Mouse (Mus musculus) heart, adult 2 months (tissue): Measurements from ENCODE around the gene Aqp3. TPM values are rescaled to one million over a fixed set of nuclear protein-coding genes. Genes with fewer than 3 reads are reported as not detected.

Source experiments
- DNase-seq, 2 experiments: peaks; one replicate each; pipeline ENCODE4 v3.0.0; 2021
- H3K27ac ChIP-seq: fragments of 200-600 bp; 2 replicates; pipeline ENCODE4 v1.8.1; 2022
- H3K27me3 ChIP-seq: fragments of 200-500 bp; 2 replicates; pipeline ENCODE4 v1.6.1; 2012; ENCODE audit warnings: mild to moderate bottlenecking, low read length, inconsistent platforms, mixed read lengths; ENCODE audit not compliant: control insufficient read depth, insufficient read depth
- H3K36me3 ChIP-seq: fragments of 200-500 bp; 2 replicates; pipeline ENCODE4 v1.6.1; 2012; ENCODE audit warnings: low read length, inconsistent platforms; ENCODE audit not compliant: control insufficient read depth, insufficient read depth
- H3K4me1 ChIP-seq: fragments of 200-500 bp; 2 replicates; pipeline ENCODE4 v1.6.1; 2011; ENCODE audit warnings: low read length; ENCODE audit not compliant: control insufficient read depth, insufficient read depth
- H3K4me3 ChIP-seq: fragments of 200-600 bp; 2 replicates; pipeline ENCODE4 v1.8.1; 2022
- H3K79me2 ChIP-seq: fragments of 200-500 bp; replicated peaks from 2 replicates; pipeline ENCODE4 v1.6.1; 2012; ENCODE audit warnings: mild to moderate bottlenecking, inconsistent platforms, low read length, moderate library complexity, mixed read lengths; ENCODE audit not compliant: control insufficient read depth, insufficient read depth
- H3K9ac ChIP-seq: fragments of 200-500 bp; 2 replicates; pipeline ENCODE4 v1.6.1; 2012; ENCODE audit warnings: low read depth, mild to moderate bottlenecking, control low read depth, inconsistent platforms, low read length, mixed read lengths
- CTCF ChIP-seq: fragments of 200-600 bp; IDR thresholded peaks from 2 replicates; pipeline ENCODE4 v1.8.1; 2022; ENCODE audit warnings: antibody characterized with exemption, mild to moderate bottlenecking, moderate library complexity
- EP300 ChIP-seq: fragments of 200-500 bp; IDR thresholded peaks from 2 replicates; pipeline ENCODE4 v1.6.1; 2011; ENCODE audit warnings: low read depth, low read length, control low read depth; ENCODE audit not compliant: insufficient read depth
- POLR2A ChIP-seq: fragments of 200-500 bp; IDR thresholded peaks from 2 replicates; pipeline ENCODE4 v1.6.1; 2011; ENCODE audit warnings: mild to moderate bottlenecking, low read depth, low read length, control low read depth; ENCODE audit not compliant: insufficient read depth
- WGBS: fragments of 180-500 bp; shearing (Covaris S2); methylation state at CpG from one replicate; pipeline ENCODE4 v1.1.7; 2018; 5-methylcytosine and 5-hydroxymethylcytosine counted together
- intact Hi-C: fragments of 180-260 bp; cut with DNase I; formaldehyde crosslinking; loops from one replicate; pipeline ENCODE4 v1.15.1; 2025
- long read RNA-seq: library from polyadenylated mRNA; stranded (forward); transcript quantifications from one replicate; pipeline ENCODE4 v2.0.0, GENCODE M21; 2021
- polyA plus RNA-seq: library from polyadenylated mRNA; depleted of rRNA; stranded (reverse); fragments of >200 nt; gene quantifications from 2 replicates; pipeline ENCODE4 v1.2.3, GENCODE M21; 2012; rRNA removed
- total RNA-seq, 2 experiments: library from RNA; stranded (reverse); gene quantifications; 2 replicates each; pipeline ENCODE4 v1.2.3; 2021

The Aqp3 gene
- not detected for total RNA-seq
- 0.20 and 4.2 TPM in 2 replicates for polyA plus RNA-seq
- long read RNA-seq: 0 reads

GRCm38 (mm10) chr4:41097871-41098576 lies at the start of gene Aqp3:
TSS of gene Aqp3 (minus strand) at chr4:41098183.
- Histone ChIP-seq H3K4me1 (no peaks in the 10 kb centered on the region), H3K4me3 (peak within 1 kb of the TSS; percentile 42), H3K27ac (no peak within 1 kb of the TSS), H3K36me3 (no peaks in the 10 kb centered on the region), H3K79me2 (no peaks in the 10 kb centered on the region), H3K9ac (peak within 1 kb of the TSS; percentile 45; the same call in 1 of the 2 replicates), H3K27me3 (peaks cover 2% of the 10 kb centered on the region)
- intact Hi-C loops: no loop called here
- WGBS: 2% methylated on average over 42 of the region's 42 CpGs
- TF ChIP-seq EP300 (no peak), CTCF (no peak), POLR2A (no peak)
- peak in 1 of 2 experiments; percentile 35 for DNase-seq

DNA sequence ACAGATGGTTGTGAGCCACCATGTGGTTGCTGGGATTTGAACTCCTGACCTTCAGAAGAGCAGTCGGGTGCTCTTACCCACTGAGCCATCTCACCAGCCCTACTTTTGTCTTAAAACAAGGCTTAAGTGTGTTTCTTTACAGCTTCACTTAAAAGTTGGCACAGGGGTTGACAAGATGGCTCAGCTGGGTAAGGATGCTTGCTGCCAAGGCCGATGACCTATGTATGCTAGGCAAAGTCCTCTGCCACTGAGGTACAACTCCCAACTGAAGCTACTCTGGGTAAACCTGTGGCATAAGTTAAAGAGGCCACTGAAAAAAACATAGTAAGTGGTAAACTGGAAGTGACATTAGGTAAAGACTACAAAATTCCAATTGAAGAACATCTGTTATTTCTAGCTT lies 44.6 kb upstream of the Aqp3 start:
- intact Hi-C loops: no loop called here
- H3K4me3 ChIP-seq: no peak overlapping the region
- TF ChIP-seq CTCF (no peak), EP300 (no peak), POLR2A (no peak)
- no peak for DNase-seq
- H3K27me3 ChIP-seq: no peaks in the 10 kb centered on the region
- no peak overlapping the region for H3K9ac ChIP-seq
- H3K79me2 ChIP-seq: peaks cover 9% of the 10 kb centered on the region
- H3K27ac ChIP-seq: no peak overlapping the region
- WGBS: 77% methylated on average over 2 of the region's 2 CpGs
- H3K36me3 ChIP-seq: peaks cover 15% of the 10 kb centered on the region
- H3K4me1 ChIP-seq: peaks cover 9% of the 10 kb centered on the region

DNA sequence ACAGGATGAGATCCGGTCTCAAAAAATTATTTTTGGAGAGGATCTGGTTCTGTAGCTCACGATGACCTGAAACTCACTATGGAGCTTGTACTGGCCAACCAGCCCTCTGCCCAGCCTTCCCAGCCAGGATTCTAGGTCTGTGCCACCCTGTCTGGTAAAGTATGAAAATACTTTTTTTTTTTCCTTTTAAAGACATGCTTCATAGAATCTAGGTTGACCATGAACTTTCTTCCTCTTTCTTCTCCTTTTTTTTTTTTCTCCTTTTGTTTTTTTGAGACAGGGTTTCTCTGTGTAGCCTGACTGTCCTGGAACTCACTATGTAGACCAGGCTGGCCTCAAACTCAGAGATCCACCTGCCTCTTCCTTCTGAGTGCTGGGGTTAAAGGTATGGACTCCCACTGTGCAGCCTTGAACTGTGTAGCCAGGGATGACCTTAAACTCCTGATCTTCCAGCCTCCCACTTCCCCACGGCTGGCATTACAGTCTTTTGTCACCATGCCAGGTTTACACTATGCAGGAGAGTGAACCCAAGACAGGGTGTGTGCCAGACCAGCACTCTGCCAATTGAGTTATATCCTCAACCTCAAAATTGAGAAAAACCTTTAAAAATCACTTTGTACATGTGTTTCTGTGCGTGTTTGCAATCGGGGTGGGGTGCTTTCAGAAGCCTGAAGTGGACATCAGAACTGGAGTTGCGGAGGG lies 42.3 kb upstream of the Aqp3 start:
- Histone ChIP-seq H3K9ac (no peak overlapping the region), H3K4me3 (no peak overlapping the region), H3K4me1 (peaks cover 7% of the 10 kb centered on the region), H3K36me3 (peaks cover 18% of the 10 kb centered on the region), H3K79me2 (peaks cover 6% of the 10 kb centered on the region; the same call in 1 of the 2 replicates), H3K27me3 (no peaks in the 10 kb centered on the region), H3K27ac (no peak overlapping the region)
- no peak for DNase-seq
- intact Hi-C loops: no loop called here
- 75% methylated on average over 6 of the region's 6 CpGs for WGBS
- TF ChIP-seq CTCF (no peak), EP300 (no peak), POLR2A (no peak)

- Histone ChIP-seq H3K9ac (peak overlapping the region; percentile 92), H3K79me2 (no peaks in the 10 kb centered on the region; the same call in 1 of the 2 replicates), H3K4me3 (peak overlapping the region; percentile 92), H3K4me1 (peaks cover 5% of the 10 kb centered on the region), H3K36me3 (peaks cover 18% of the 10 kb centered on the region), H3K27ac (peak overlapping the region; percentile 97), H3K27me3 (no peaks in the 10 kb centered on the region)
- 1% methylated on average over 8 of the region's 8 CpGs for WGBS
- DNase-seq: no peak
- TF ChIP-seq EP300: no peak
- intact Hi-C loops: no loop called here
These were observed 38.8 kb upstream of the Aqp3 start for GRCm38 (mm10) chr4:41136811-41137210.

DNA sequence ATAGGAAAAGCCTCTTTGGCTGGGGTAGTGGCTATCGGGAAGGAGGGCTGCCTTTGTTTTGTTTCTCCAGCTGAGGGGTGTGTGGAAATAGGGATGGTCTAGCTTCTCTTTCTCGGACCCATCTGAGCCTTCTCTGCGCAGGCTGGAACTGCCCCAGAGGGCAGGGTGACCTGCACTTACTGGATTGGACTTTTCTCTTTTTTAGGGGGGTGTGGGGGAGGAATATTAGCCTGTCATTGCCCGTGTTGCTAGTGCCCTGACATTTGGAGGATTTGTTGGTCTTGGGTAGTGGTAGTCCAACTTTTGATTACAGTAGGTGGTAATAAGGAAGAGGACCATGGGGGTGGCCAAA lies 38.4 kb upstream of the Aqp3 start:
- intact Hi-C loops: no loop called here
- TF ChIP-seq POLR2A: peak; percentile 66
- TF ChIP-seq CTCF: no peak
- 0 out of 2 replicates have a peak, but pooled peaks have one; percentile 12 for TF ChIP-seq EP300

More for the DNA sequence above, 38.4 kb upstream of the Aqp3 start:
- no peak for DNase-seq
- peak overlapping the region; percentile 92 for H3K4me3 ChIP-seq
- peaks cover 5% of the 10 kb centered on the region for H3K4me1 ChIP-seq
- peak overlapping the region; percentile 97 for H3K27ac ChIP-seq
- WGBS: 0% methylated on average over 4 of the region's 4 CpGs
- no peaks in the 10 kb centered on the region for H3K27me3 ChIP-seq
- H3K36me3 ChIP-seq: peaks cover 18% of the 10 kb centered on the region
- H3K79me2 ChIP-seq: no peaks in the 10 kb centered on the region; the same call in 1 of the 2 replicates
- H3K9ac ChIP-seq: peak overlapping the region; percentile 92
